Mouse (Mus musculus) adrenal gland, postnatal 36 days (tissue): ENCODE data around the gene Farsb. TPM values are rescaled to one million over a fixed set of nuclear protein-coding genes. Genes with fewer than 3 reads are reported as not detected.

ENCODE experiments used
- DNase-seq, 2 experiments: peaks; one replicate each; pipeline ENCODE4 v3.0.0; 2021; ENCODE audit warnings: mixed read lengths in 1 of 2
- total RNA-seq, 2 experiments: library from RNA; stranded (reverse); gene quantifications; 2 replicates each; pipeline ENCODE4 v1.2.3; 2021

Gene Farsb
- total RNA-seq, 2 experiments from 2014 or later, result 71.0 to 77.3 TPM

GRCm38 (mm10) chr1:78484361-78484760, 4.3 kb downstream of the Farsb start:
- DNase-seq, result no peak

- DNase-seq, result no peak
These were observed 5.3 kb downstream of the Farsb start for GRCm38 (mm10) chr1:78483430-78483829.

- DNase-seq, result no peak
These were observed 16.3 kb downstream of the Farsb start for GRCm38 (mm10) chr1:78472441-78472840.

- DNase-seq, result peak; percentile 21 to 29
These were observed 34.0 kb downstream of the Farsb start for GRCm38 (mm10) chr1:78454659-78455058.

- DNase-seq, result no peak
These were observed 34.8 kb downstream of the Farsb start for GRCm38 (mm10) chr1:78453886-78454285.

GRCm38 (mm10) chr1:78452544-78452943, 36.2 kb downstream of the Farsb start:
- no peak for DNase-seq

GRCm38 (mm10) chr1:78451070-78451854, 37.4 kb downstream of the Farsb start:
- DNase-seq, result no peak

GRCm38 (mm10) chr1:78448091-78448490, 40.6 kb downstream of the Farsb start:
- no peak for DNase-seq

- no peak for DNase-seq
These were observed 42.0 kb downstream of the Farsb start for GRCm38 (mm10) chr1:78446742-78447141.

GRCm38 (mm10) chr1:78446232-78446631, 42.5 kb downstream of the Farsb start:
- no peak for DNase-seq

GRCm38 (mm10) chr1:78443056-78443455, 45.6 kb downstream of the Farsb start:
- no peak for DNase-seq

- DNase-seq, result no peak
These were observed 48.0 kb downstream of the Farsb start for GRCm38 (mm10) chr1:78440716-78441115.

- no peak for DNase-seq
These were observed 51.5 kb downstream of the Farsb start for GRCm38 (mm10) chr1:78437150-78437549.

- DNase-seq, result no peak
These were observed 52.3 kb downstream of the Farsb start for GRCm38 (mm10) chr1:78436445-78436844.

GRCm38 (mm10) chr1:78435967-78436366, 52.7 kb downstream of the Farsb start:
- no peak for DNase-seq

- no peak for DNase-seq
These were observed 55.2 kb downstream of the Farsb start for GRCm38 (mm10) chr1:78433472-78433871.

- DNase-seq, result no peak
These were observed 59.8 kb downstream of the Farsb start for GRCm38 (mm10) chr1:78428851-78429250.

- DNase-seq, result peak in 1 of 2 experiments; percentile 16
These were observed 61.9 kb downstream of the Farsb start for GRCm38 (mm10) chr1:78426841-78427240.

- no peak for DNase-seq
These were observed 62.6 kb downstream of the Farsb start for GRCm38 (mm10) chr1:78425793-78426700.

GRCm38 (mm10) chr1:78425309-78425708, 63.4 kb downstream of the Farsb start:
- no peak for DNase-seq

GRCm38 (mm10) chr1:78424848-78425247, 63.8 kb downstream of the Farsb start:
- DNase-seq, result no peak

- no peak for DNase-seq
These were observed 66.1 kb downstream of the Farsb start for GRCm38 (mm10) chr1:78422576-78422975.

- DNase-seq, result no peak
These were observed 66.9 kb downstream of the Farsb start for GRCm38 (mm10) chr1:78421749-78422148.
